Mouse (Mus musculus) heart, adult 2 months (tissue): ENCODE measurements at regions not wholly inside any gene's neighbourhood (a gene's known extent, or its start where the extent isn't known, plus 50 kb on each side); places are given as distances from the start of the nearest gene placed in this dataset.

Source experiments
- CTCF ChIP-seq: fragments of 200-600 bp; IDR thresholded peaks from 2 replicates; pipeline ENCODE4 v1.8.1; 2022; ENCODE audit warnings: antibody characterized with exemption, mild to moderate bottlenecking, moderate library complexity
- EP300 ChIP-seq: fragments of 200-500 bp; IDR thresholded peaks from 2 replicates; pipeline ENCODE4 v1.6.1; 2011; ENCODE audit warnings: low read depth, low read length, control low read depth; ENCODE audit not compliant: insufficient read depth
- POLR2A ChIP-seq: fragments of 200-500 bp; IDR thresholded peaks from 2 replicates; pipeline ENCODE4 v1.6.1; 2011; ENCODE audit warnings: mild to moderate bottlenecking, low read depth, low read length, control low read depth; ENCODE audit not compliant: insufficient read depth

GRCm38 (mm10) chr7:70859957-70860356, 491.3 kb downstream of the Gm10295 start:
- TF ChIP-seq EP300 = no peak
- no peak for TF ChIP-seq CTCF
- no peak for TF ChIP-seq POLR2A
